Mouse (Mus musculus): ENCODE results near the gene Chrm5.

DNA sequence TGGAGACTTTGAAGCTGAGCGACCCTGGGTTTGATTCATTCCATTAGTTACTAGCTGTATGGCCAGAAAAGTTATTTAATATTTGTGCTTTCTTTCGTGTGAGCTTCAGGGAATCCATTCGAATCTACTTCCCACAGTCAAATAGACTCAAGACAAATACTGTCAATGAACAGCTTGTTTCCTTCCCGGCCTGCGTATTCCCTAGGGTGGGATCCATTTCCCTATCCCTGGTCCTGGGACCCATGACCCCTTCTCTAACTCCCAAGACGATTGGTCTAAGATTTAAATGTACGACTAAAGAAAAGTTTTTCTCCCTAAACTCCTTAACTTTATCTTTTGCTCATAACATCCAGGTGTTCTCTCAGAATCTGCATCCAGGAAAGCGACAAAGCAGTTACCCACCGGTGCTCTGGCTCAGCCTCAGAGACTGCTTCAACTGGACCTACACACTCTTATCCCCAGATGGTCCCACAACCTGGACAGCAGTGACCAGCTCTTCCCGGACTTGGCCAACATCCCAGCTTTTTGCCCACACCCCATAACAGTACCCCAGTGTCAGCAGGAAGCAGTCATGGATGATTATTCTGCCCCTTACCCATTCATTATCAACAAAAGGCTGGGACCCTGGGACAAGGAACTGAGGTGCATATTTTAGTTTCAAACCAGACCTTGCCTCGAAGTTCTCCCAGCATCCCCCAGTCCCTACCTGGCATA is 10.1 kb upstream of the Chrm5 start:
- TF ChIP-seq CTCF (IDR thresholded peaks at IDR 0.05; ENCODE audit: borderline replicate concordance, extremely low read depth, insufficient read depth, insufficient read length) (no peak), POLR2A (IDR thresholded peaks at IDR 0.05; ENCODE audit: borderline replicate concordance, extremely low read depth, insufficient read depth, insufficient read length, poor library complexity, severe bottlenecking) (no peak)
